Mouse (Mus musculus): Measurements from ENCODE around the gene Pcnx. TPM values are rescaled to one million over a fixed set of nuclear protein-coding genes. Genes with fewer than 3 reads are reported as not detected.

The Pcnx gene
- polyA plus RNA-seq, 1 experiment from 2014 or later = 29.1 TPM

DNA sequence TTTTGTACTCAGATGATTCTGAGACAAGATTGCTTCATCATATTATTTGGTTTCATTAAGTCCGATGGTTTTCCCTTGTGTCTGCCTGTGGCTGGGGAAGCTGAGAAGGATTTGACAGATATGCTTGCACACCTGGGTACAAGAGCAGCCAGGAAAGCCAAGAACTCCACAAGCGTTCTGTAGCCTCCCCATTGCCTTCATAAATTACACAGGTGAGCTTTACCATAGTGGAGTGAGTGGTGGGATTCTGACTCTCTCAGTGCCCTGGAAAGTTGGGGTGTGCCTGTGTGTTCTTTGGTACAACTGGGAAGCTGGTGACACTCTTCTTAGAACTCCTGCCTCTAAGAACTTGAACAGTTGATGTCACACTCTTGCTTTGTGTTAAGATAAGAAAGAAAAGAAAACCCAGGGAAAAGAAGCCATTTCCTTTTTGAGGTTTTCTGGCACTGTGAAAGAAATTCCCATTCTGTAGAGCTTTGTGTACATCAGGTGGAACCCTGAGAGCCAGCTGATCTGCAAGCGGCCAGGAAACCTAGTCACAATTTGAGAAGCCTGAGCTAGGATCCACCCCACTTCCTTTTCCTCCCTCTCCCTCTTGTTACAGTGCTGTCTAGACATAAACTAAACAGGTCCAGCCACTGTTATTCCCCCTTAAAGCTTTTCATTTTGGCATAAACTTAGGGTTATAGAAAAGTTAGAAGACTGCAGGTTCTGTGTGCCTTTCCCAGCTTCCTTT, 9.6 kb downstream of the Pcnx start:
- CTCF ChIA-PET = interaction anchor here (0.7 to 1.0 kb wide), 2 partner anchors 19 to 81 kb away, joined by 3 to 4 read pairs; no protein-coding TSS in a partner anchor
- no peak for DNase-seq (ENCODE audit: low read depth, low spot score)
- POLR2A ChIA-PET = no interaction called here
- in situ Hi-C loops (cut with MboI; ENCODE audit: low pct_unique_long_range_greater_than_20kb) = no loop called here
- no peaks in the 10 kb centered on the region for H3K27me3 ChIP-seq
- no peak for TF ChIP-seq CTCF (IDR thresholded peaks at IDR 0.05)
- ATAC-seq = no peak

DNA sequence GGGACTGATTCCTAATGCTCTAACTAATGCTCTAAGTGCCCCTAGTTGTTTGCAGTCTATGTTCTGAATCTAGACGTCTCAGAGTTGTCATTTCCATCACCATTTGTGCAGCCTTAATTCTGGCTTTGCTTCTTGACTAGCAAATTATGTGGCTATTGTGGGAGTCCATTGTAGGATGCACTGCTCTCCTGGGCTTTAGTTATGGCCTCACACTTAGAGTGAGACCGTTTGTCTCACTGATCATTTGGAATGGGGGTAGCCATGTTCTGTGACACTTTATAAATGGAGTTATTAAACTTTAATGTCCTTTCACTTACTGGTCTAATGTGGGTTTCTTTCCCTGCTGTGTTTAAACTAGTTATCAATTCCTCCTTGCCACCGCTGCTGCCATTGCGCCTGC, 13.5 kb downstream of the Pcnx start:
- in situ Hi-C loops (cut with MboI; ENCODE audit: low pct_unique_long_range_greater_than_20kb) = no loop called here
- no peak for TF ChIP-seq CTCF (IDR thresholded peaks at IDR 0.05)
- ChIA-PET POLR2A (no interaction called here), CTCF (no interaction called here)
- ATAC-seq (no peak), DNase-seq (ENCODE audit: low read depth, low spot score) (no peak)
- no peaks in the 10 kb centered on the region for H3K27me3 ChIP-seq

DNA sequence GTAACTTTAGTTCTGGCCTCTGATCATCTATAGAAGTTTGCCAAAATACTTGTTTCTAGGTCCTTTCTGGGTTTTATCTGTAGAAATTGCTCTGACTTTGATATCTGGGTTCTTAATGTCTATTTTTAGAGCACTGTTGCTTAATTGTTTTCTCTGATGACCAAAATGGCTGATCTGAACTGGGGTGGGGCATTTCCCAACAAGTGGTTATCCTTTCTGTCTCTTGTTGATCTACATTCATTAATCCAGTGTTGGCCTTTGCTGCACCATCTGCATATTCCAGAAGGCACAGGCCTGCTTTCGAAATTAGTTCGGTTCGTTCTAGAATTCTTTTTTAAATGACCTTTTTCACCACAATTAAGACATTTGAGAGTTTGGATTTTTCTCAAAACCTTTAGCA, 20.3 kb downstream of the Pcnx start:
- H3K27me3 ChIP-seq = no peaks in the 10 kb centered on the region
- ATAC-seq (no peak), DNase-seq (ENCODE audit: low read depth, low spot score) (no peak)
- no peak for TF ChIP-seq CTCF (IDR thresholded peaks at IDR 0.05)
- in situ Hi-C loops (cut with MboI; ENCODE audit: low pct_unique_long_range_greater_than_20kb) = no loop called here
- POLR2A ChIA-PET = no interaction called here
- CTCF ChIA-PET = no interaction called here

DNA sequence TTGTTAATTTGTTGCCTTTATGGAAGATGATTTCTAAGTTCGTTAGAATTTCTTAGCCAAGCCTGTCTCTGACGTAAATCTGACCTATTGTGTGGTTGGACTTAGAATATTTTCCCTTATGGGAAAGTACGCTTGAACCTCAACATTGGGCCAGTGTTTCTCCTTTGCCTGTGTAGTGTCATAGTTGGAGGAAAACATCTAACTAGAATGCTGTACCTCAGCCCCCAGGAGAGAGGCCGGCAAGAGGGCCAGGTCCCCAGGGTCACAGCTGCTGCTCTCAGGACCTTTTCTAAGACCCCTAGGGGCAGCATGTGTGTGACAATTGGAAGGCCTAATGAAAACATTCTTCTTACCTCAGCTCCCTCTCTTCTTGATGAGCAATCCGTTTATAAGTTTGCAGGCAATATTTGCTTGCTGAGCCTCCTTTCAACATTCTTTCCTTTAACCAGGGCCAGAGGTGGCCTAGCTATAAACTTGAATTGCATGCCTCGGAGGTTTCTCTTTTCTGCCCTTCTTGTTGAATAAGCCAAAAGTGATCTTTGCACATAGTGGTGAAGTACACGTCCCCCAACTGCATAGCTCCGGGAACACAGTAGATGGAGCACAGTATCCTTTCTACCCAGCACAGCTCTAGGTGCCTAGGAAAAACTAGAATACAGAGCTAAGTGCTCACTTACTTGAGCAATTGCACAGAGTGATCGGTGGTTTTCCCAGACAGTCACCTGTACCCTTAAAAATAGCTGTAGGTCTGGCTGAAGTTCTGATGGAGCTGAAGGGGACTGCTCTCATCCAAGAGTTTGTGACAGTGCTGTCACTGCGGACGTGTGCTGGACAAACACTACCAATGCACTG, 23.7 kb downstream of the Pcnx start:
- POLR2A ChIA-PET = interaction anchor here (1.3 kb wide), 1 partner anchor 22 kb away, joined by 4 read pairs; no protein-coding TSS in a partner anchor
- DNase-seq (ENCODE audit: low read depth, low spot score) (no peak), ATAC-seq (no peak)
- CTCF ChIA-PET = interaction anchor here (1.1 to 1.5 kb wide), 3 partner anchors 12 to 45 kb away, joined by 3 to 4 read pairs (median 3); no protein-coding TSS in a partner anchor
- in situ Hi-C loops (cut with MboI; ENCODE audit: low pct_unique_long_range_greater_than_20kb) = no loop called here
- no peaks in the 10 kb centered on the region for H3K27me3 ChIP-seq
- no peak for TF ChIP-seq CTCF (IDR thresholded peaks at IDR 0.05)

DNA sequence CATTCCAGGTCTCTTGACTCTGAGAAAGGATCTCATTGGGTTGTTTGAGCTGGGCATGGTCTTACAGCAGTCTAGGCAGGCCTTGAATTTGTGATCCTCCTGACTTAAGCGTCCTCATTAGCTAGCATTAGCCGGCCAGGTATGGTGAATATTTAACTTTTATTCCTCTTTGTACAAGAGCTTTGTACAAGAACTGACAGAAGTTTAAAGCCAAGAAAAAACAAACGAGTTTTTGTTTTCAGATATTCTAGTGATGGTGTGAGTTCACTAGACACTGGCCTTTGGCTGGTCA, 24.2 kb downstream of the Pcnx start:
- TF ChIP-seq CTCF (IDR thresholded peaks at IDR 0.05) = no peak
- no peaks in the 10 kb centered on the region for H3K27me3 ChIP-seq
- POLR2A ChIA-PET = interaction anchor here (1.3 kb wide), 1 partner anchor 23 kb away, joined by 4 read pairs; no protein-coding TSS in a partner anchor
- CTCF ChIA-PET = interaction anchor here (1.1 to 1.5 kb wide), 2 partner anchors 12 to 46 kb away, joined by 3 to 4 read pairs; no protein-coding TSS in a partner anchor
- DNase-seq (ENCODE audit: low read depth, low spot score) (no peak), ATAC-seq (no peak)
- in situ Hi-C loops (cut with MboI; ENCODE audit: low pct_unique_long_range_greater_than_20kb) = no loop called here

DNA sequence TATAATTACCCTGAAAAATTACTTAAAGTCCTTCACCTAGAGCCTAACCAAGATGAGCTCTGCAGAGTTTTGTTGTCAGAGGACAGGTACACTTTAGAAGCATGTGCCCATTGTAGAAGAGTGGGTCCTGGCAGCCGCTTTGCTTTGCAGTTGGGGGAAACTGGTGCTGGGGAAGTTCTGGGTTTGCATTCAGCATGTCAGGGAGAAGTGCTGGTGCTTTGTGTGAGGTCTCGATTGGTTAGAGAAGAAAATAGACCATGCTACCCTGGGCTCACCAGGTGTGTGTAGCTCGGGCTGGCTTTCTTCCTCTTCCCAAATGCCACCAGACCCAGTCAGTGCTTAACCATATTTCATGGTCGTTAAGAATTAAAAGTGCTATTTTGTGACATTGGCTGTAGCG, 25.2 kb downstream of the Pcnx start:
- POLR2A ChIA-PET = no interaction called here
- CTCF ChIA-PET = interaction anchor here (1.1 kb wide), 1 partner anchor 47 kb away, joined by 3 read pairs; no protein-coding TSS in a partner anchor
- no peaks in the 10 kb centered on the region for H3K27me3 ChIP-seq

DNA sequence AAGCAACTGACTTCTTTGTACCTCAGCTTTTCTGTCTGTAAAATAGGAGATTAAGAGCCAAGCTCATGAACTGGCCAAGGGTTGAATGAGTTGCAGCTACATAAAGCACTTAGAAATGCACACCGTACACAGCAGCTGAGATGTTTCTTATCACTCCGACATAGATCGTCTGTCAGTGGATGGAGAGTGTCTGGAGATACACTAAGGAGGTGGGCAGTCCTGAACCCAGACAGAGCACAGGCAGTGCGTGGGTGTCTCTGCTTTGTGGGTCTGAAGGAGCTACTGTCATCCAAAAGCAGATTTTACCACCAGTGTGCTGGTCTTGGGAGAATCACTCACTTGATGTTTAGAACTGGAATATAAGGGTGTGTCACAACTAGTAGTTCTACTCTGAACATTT, 26.2 kb downstream of the Pcnx start:
- in situ Hi-C loops (cut with MboI; ENCODE audit: low pct_unique_long_range_greater_than_20kb) = no loop called here
- ATAC-seq = no peak
- no peak for DNase-seq (ENCODE audit: low read depth, low spot score)
- no peaks in the 10 kb centered on the region for H3K27me3 ChIP-seq
- CTCF ChIA-PET = no interaction called here
- POLR2A ChIA-PET = no interaction called here
- TF ChIP-seq CTCF (IDR thresholded peaks at IDR 0.05) = no peak

More for the DNA sequence above, 25.2 kb downstream of the Pcnx start:
- ATAC-seq (no peak), DNase-seq (ENCODE audit: low read depth, low spot score) (no peak)
- TF ChIP-seq CTCF (IDR thresholded peaks at IDR 0.05) = no peak
- in situ Hi-C loops (cut with MboI; ENCODE audit: low pct_unique_long_range_greater_than_20kb) = no loop called here

DNA sequence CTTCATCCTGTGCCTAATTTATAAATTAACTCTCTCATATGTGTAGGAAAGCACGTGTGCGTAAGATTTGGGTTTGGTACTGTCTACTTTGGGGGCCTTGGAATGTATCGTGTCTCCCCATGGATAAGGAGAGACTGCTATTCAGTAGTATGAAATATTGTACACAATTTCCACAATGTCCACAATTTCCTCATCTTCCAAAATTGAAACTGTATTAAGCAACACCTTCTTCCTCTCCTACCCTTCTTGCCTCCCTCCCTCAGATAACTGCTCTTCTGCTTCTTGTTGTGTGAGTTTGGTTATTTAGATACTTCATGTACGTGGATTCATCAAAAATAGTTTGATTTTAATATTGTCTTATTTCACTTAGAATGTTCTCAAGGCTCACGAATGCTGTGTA, 29.1 kb downstream of the Pcnx start:
- in situ Hi-C loops (cut with MboI; ENCODE audit: low pct_unique_long_range_greater_than_20kb) = no loop called here
- no peak for TF ChIP-seq CTCF (IDR thresholded peaks at IDR 0.05)
- no peak for ATAC-seq
- DNase-seq (ENCODE audit: low read depth, low spot score) = no peak
- ChIA-PET CTCF (no interaction called here), POLR2A (no interaction called here)
- no peaks in the 10 kb centered on the region for H3K27me3 ChIP-seq

DNA sequence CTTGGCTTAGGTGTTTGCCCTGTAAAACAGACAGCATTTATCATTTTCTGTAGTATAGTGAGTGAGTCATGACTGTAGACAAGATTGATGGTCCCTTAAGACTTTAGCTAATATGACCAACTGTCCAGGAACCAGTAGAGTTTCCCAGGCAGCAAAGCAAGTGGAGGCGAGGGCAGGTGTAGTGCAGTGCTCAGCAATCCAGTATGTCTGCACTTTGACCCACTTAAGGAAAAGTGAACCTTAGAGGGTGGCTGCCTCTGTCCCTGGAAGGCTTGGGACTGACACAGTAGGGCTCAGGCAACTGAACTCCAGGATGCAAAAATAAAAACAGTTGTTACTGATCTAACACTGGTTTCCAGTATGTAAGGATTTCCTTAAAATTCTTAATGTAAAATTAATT, 32.1 kb downstream of the Pcnx start:
- ChIA-PET POLR2A (no interaction called here), CTCF (no interaction called here)
- in situ Hi-C loops (cut with MboI; ENCODE audit: low pct_unique_long_range_greater_than_20kb) = no loop called here
- DNase-seq (ENCODE audit: low read depth, low spot score) (no peak), ATAC-seq (no peak)
- TF ChIP-seq CTCF (IDR thresholded peaks at IDR 0.05) = no peak
- H3K27me3 ChIP-seq = no peaks in the 10 kb centered on the region

DNA sequence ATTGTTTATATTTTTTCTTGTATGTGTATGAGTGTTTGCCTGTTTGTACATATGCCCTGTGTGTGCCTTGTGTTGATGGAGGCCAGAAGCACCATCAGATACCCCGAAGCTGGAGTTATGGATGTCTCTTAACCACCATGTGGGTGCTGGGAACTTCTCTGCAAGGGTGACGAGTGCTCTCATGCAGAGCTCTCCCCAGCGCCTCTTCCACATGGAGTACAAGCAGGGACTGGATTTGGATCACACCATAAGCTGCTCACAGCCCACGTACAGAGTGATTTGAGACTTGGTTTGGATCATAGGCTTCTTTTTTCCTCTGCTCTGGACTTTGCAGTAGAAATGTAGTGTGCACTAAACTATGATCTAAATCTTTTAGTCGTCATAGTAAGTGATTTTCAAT, 34.5 kb downstream of the Pcnx start:
- no peak for TF ChIP-seq CTCF (IDR thresholded peaks at IDR 0.05)
- ATAC-seq (no peak), DNase-seq (ENCODE audit: low read depth, low spot score) (no peak)
- CTCF ChIA-PET = no interaction called here
- H3K27me3 ChIP-seq = no peaks in the 10 kb centered on the region
- in situ Hi-C loops (cut with MboI; ENCODE audit: low pct_unique_long_range_greater_than_20kb) = no loop called here
- POLR2A ChIA-PET = no interaction called here

DNA sequence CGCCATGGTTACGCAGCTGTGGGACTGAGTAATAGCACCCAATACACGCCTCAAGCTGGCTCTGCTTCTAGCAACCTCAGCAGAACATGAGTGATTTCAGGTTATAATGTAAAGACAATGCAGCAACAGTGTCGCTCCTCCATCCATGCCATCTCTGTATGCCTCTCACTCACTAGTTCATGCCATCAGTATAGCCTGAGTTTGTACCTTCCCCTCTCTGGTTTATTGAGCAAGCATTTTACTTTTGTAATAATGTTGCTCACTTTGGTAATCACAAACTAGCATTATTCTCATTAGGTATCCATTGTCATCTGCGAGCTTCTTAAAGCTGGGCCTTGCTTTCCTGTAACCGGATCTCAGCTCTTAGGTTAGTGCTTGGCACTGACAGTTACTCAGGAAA, 36.2 kb downstream of the Pcnx start:
- ChIA-PET CTCF (interaction anchor here (0.9 kb wide), 1 partner anchor 12 kb away, joined by 4 read pairs; no protein-coding TSS in a partner anchor), POLR2A (no interaction called here)
- in situ Hi-C loops (cut with MboI; ENCODE audit: low pct_unique_long_range_greater_than_20kb) = no loop called here
- TF ChIP-seq CTCF (IDR thresholded peaks at IDR 0.05) = no peak
- no peaks in the 10 kb centered on the region for H3K27me3 ChIP-seq
- ATAC-seq (no peak), DNase-seq (ENCODE audit: low read depth, low spot score) (no peak)
